Mouse (Mus musculus): ENCODE measurements around the gene Scfd2. TPM values are rescaled to one million over a fixed set of nuclear protein-coding genes. Genes with fewer than 3 reads are reported as not detected.

The Scfd2 gene
- polyA plus RNA-seq, 1 experiment from 2014 or later = 14.6 TPM

DNA sequence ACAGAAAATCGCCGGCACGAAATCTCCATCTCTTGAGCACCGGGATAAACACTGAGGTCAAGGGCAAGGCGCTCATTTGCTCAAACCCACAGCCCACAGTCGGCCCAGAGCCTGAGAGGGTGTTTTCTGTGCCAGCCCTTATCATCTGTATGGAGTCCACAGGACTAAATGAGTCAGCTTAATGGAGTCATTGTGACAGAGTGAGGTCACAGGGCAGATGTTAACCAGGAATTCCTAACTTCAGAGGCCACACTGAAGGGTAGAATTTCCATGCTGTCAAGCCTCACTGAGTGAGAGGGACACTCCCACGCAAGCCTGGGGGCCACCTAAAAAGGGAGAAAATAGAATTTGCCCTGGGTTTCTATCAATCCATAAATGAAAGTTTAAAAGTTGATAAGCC lies 371.7 kb downstream of the Scfd2 start:
- no peak overlapping the region for H3K27ac ChIP-seq (replicated peaks)
- peaks cover 32% of the 10 kb centered on the region for H3K4me1 ChIP-seq
- H3K36me3 ChIP-seq = no peaks in the 10 kb centered on the region

DNA sequence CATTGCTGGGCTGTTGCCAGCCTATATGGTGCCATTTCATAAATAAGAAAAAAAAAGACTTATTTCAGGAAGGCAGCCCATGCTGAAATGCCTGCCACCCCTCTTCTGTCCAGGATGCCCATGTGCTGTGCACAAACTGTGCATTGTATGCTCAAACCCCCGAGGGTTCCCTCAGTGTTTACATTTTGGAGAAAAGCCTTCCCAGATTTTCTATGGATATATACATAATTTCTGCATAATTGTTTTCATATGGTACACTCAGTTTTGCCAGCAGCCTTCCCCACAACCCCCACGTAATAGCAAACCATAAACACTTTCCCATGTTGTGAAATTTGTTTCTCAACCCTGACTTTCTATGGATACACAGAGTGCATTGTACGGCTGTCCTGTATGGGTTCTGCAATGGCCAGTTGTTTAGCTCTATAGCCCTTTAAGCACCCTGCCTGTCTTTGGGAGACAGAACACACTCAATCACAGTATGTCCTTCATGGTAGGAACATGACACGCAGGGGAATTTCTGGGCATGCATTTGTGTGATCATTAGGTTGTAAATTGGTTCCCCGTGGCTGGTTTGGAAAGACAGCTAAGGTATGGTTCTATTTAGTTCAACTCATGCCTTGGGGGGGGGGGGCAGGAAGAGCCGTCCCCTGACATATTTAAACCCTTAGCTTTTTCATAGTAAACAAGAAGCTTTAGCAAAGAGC lies 372.5 kb downstream of the Scfd2 start:
- H3K4me3 ChIP-seq = no peak overlapping the region
- H3K36me3 ChIP-seq = no peaks in the 10 kb centered on the region
- 86% methylated on average over 6 of the region's 6 CpGs for WGBS
- H3K27me3 ChIP-seq (ENCODE audit: low read depth, poor library complexity, severe bottlenecking) = peaks cover 18% of the 10 kb centered on the region
- H3K27ac ChIP-seq (replicated peaks) = no peak overlapping the region
- H3K4me1 ChIP-seq = peaks cover 32% of the 10 kb centered on the region
- no peak for DNase-seq (ENCODE audit: low spot score)
- H3K9me3 ChIP-seq (replicated peaks) = no peaks in the 10 kb centered on the region

More for the DNA sequence above, 371.7 kb downstream of the Scfd2 start:
- no peak overlapping the region for H3K4me3 ChIP-seq
- no peaks in the 10 kb centered on the region for H3K9me3 ChIP-seq (replicated peaks)
- no peak for DNase-seq (ENCODE audit: low spot score)
- 74% methylated on average over 7 of the region's 7 CpGs for WGBS
- H3K27me3 ChIP-seq (ENCODE audit: low read depth, poor library complexity, severe bottlenecking) = peaks cover 26% of the 10 kb centered on the region

DNA sequence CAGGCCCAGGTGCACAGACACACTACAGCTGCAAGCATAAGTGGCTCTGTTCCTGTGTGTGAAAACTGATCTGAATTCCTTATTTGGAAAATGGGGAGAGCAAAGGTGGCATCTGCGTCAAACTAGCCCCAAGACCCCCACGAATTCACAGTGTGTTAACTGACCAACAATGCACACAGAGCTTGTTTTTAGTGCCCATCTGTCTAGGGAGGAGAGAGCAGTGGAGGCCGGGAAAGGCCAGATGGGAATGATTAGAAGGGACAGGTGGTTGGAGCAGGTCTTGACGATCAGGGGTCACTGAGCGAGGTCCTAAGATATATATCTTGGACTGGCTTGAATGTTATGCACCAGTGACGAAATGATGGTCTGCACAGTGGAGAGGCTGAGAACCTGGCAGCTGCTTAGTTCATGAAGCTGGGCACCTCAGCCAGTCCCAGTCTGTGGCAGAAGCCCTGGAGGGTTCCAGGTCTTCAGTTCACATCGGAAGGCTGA lies 375.7 kb downstream of the Scfd2 start:
- 74% methylated on average over 7 of the region's 7 CpGs for WGBS
- Histone ChIP-seq H3K36me3 (no peaks in the 10 kb centered on the region), H3K4me3 (no peak overlapping the region), H3K9me3 (replicated peaks) (no peaks in the 10 kb centered on the region), H3K27me3 (ENCODE audit: low read depth, poor library complexity, severe bottlenecking) (no peaks in the 10 kb centered on the region), H3K27ac (replicated peaks) (no peak overlapping the region), H3K4me1 (peaks cover 12% of the 10 kb centered on the region)
- DNase-seq (ENCODE audit: low spot score) = no peak

Other genes starting within 250 kb of the Scfd2 start
- 108 and 110 TPM in 2 replicates for gene Fip1l1, start 3.7 kb upstream of the Scfd2 start, polyA plus RNA-seq (2016; fragmentation: Nextera tagmentation; extraction: Ambion mirVana)
- gene Lnx1, start 171.2 kb upstream of the Scfd2 start, polyA plus RNA-seq (2016; fragmentation: Nextera tagmentation; extraction: Ambion mirVana) = 0.46 and 0.58 TPM in 2 replicates

Data from midbrain, embryonic 10.5 days (tissue).